Mouse (Mus musculus): Measurements from ENCODE around the gene Pmm2.
A peak's percentile ranks its signal among the peaks of the same experiment; 100 is the strongest.

Gene Pmm2

DNA sequence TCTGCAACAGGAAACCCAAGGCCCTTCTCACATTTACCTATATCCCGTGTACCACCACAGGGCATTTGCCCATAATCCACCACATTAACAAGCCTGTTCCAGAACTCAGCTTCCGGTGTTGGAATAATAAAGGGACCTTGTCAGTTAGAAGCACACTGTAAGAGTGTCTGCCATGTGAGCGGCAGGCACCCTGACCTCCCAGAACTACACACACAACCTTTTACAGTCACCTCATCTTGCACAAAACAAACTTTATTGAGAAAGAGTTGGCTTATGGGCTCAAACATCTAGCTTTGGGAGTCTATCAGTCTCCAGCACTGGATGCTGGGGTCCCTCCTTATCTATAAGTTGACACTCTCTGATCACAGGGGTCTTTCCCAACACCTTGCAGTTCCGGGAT, 20.9 kb downstream of the Pmm2 start:
- no peak for DNase-seq

- peak; percentile 58 for DNase-seq
Measured at GRCm38 (mm10) chr16:8658764-8659163, 21.3 kb downstream of the Pmm2 start.

GRCm38 (mm10) chr16:8663022-8663421, 25.5 kb downstream of the Pmm2 start:
- peak; percentile 49 for DNase-seq

- no peak for DNase-seq
Measured at GRCm38 (mm10) chr16:8663606-8664539, 26.4 kb downstream of the Pmm2 start.

GRCm38 (mm10) chr16:8665367-8665766, 27.9 kb downstream of the Pmm2 start:
- no peak for DNase-seq

- DNase-seq, result peak; percentile 65
Measured at GRCm38 (mm10) chr16:8666452-8666851, 29.0 kb downstream of the Pmm2 start.

GRCm38 (mm10) chr16:8667261-8667660, 29.8 kb downstream of the Pmm2 start:
- DNase-seq, result peak; percentile 52

DNA sequence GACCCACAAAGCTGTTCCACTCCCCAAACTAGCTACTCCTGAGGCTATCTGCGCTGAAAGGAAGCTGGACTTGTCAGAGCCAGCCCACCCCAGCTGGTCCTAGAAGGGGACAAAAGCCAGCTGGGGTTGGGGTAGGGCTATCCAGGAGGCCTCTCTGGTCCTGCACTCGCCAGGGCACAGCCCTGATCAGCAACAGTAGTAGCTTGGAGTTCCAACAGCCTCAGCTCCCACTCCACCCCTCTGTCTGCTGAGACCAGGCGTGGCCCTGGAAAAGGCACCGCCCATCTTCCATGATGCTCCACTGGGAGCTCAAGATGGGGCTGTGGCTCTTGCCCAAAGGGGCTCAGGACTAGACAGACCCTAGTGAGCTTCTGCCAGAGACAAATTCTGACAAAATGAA, 30.3 kb downstream of the Pmm2 start:
- DNase-seq, result no peak

GRCm38 (mm10) chr16:8668386-8668785, 30.9 kb downstream of the Pmm2 start:
- DNase-seq, result no peak

GRCm38 (mm10) chr16:8669432-8669831, 32.0 kb downstream of the Pmm2 start:
- DNase-seq, result no peak

DNA sequence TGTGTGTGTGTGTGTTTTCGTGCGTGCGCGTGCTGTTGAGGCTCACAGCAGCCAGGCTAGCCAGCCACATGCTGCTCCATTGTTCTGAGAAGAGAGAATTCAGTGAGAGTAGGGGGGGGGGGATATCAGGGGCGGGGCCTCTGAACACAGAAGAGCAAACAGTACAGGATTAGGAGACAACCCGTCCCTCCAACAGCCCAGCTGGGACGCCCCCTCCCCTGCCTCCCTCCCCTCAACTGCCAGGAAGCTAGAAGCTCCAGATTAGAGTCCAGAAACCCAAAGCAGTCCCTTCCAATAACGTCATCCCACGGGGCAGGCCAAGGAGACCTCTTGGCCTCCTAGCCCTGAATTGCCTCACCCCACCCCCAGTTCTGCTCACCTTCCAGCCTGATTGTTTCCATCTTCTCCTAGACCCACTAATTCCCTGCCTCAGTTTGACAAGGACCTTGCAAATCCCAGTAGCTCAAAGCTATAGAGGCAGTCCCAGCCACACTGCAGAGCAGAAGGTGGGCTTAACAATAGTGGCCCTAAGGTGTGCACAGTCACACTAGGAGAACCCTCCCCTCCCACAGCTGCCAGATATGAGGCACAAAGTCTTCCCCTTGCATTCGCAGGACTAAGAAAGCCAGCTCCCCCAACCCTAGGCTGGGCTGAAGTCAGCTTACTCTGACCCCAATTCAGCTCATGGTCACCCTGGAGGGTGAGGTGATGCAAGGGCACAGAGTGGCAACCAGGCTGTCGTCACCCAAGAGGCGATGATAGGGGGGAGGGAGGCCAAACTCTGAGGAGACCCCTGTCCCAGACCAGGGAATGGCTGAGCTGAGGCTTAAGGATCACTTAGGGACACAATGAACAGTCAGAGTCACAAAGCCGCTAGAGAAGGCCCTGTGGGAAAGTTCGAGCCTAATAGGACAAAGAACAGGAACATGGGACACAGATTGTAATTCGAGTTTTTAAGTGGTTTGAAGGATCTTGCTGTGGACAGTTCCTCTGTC, 32.9 kb downstream of the Pmm2 start:
- no peak for DNase-seq

- peak; percentile 97 for DNase-seq
Measured at GRCm38 (mm10) chr16:8671551-8672349, 34.3 kb downstream of the Pmm2 start, which contains the start of gene Carhsp1. Carhsp1 (minus strand) TSS chr16:8672155.

- no peak for DNase-seq
Measured at GRCm38 (mm10) chr16:8672350-8672687, 34.8 kb downstream of the Pmm2 start.

- DNase-seq, result no peak
Measured at GRCm38 (mm10) chr16:8672811-8673210, 35.3 kb downstream of the Pmm2 start.

DNA sequence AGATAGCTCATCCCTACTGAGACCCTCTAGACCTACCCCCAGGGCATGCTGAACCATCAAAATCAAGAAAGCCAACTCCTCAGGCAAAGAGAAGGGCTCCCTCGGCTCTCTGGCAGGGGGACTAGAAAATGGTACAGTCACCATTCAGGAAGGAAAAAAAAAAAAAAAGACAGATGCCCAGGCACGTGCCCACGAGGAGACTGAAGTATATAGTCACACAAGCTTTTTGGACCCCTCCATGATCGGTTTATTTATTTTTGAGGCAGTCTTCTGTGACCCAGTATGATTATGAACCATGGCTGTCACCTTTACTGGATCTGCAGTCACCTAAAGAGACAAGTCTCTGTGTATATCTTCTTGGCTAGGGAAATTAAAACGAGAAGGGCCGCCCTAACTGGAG, 35.9 kb downstream of the Pmm2 start:
- DNase-seq, result no peak

DNA sequence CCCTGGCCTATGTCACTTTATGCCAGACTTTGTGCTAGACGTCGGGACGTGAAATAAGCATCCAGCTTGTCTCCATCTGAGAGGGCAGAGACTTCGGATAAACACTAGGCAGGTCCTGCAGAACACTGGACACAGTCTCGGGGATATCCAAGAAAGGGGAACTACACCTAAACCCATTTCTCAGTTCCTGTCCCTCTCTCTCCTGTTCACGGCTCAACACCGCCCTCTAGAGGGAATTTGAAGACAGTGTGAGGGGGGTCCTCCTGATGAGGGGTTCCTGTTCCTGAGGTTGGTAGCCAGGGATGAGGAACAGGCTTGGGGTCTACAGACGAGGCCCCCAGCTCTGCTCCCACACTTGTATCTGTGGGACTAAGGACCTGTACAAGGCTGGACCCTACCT, 36.7 kb downstream of the Pmm2 start:
- peak; percentile 69 for DNase-seq

DNA sequence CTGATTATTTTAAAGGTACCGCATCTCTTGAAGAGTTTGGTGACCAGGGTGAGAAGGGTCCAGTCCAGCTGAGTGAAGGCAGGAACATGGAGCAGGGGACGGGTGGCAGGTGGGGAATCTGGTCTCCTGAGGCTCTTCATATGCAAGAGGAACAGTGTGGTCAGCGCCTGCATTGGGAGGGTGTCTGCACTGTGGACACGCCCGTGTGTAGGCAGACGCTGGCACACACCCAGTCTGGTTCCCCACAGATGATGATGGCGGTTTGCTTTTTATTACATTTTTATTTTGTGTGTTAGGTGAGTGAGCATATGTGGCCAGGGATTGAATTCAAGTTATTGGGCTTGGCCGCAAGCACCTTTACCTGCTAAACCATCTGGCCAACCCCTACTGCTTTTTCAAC, 38.1 kb downstream of the Pmm2 start:
- no peak for DNase-seq

DNA sequence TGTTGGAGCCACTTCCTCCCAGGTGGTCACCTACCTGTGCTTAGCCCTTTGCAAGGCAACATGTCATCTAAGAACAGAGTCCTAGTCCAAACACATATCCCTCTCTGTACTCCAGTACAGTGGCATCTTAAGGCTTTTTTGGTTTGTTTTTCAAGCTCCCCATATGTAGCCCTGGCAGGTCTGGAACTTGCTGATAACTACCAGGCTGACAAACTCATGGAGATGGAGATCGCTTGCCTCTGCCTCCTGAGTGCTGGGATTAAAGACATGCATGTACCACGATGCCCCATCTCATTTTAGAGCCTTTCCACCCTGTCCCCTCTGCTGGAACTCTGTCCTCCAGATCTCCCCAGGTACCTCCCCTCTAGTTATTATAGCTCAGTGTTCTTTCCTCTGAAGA, 38.8 kb downstream of the Pmm2 start:
- DNase-seq, result no peak

GRCm38 (mm10) chr16:8676800-8677199, 39.3 kb downstream of the Pmm2 start:
- peak; percentile 67 for DNase-seq

GRCm38 (mm10) chr16:8678035-8678434, 40.6 kb downstream of the Pmm2 start:
- peak; percentile 51 for DNase-seq

GRCm38 (mm10) chr16:8678676-8679075, 41.2 kb downstream of the Pmm2 start:
- no peak for DNase-seq

- no peak for DNase-seq
Measured at GRCm38 (mm10) chr16:8679780-8680179, 42.3 kb downstream of the Pmm2 start.

GRCm38 (mm10) chr16:8680470-8680869, 43.0 kb downstream of the Pmm2 start, which contains the start of gene Gm5767:
Gm5767 (plus strand) TSS chr16:8680770.
- DNase-seq, result no peak
